Mouse (Mus musculus): ENCODE results near the gene Dock9.

The Dock9 gene

DNA sequence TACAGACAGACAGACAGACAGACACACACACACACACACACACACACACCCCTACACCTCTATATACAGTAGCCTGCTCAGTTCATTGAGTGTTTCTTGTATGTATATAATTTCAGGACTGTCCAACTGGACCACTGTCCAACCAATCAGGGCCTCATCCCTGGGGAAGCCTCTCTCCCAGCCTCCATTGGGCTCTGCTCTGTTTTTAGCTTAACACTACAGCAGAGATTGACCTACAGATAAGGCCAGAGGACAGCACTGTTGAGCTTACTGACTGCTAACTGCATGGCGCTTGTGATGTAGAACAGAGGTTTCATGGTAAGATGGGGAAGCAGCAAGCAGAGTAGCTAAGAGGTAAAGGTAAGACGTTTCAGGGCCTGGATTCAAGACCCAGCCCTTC, 5.7 kb downstream of the Dock9 start:
- no peak for DNase-seq (ENCODE audit: low spot score)

DNA sequence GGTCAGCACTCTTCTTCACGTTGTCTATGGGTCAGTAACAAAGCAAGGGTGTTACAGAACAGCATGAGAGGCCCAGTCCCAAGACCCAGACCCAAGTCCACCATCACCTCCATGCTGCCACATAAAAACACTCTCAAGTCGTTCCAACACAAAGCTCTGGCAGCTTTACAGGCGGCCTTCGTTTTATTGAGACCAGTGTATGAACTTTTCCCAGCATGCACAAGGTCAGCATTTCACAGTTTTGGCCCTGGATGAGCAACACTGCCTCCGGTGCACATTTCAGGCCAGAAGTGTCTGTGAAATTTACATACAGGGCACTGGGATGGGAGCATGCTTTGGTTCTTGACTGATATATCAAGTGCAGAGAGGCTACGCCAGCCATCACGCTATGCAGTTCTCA, 6.5 kb downstream of the Dock9 start:
- DNase-seq (ENCODE audit: low spot score) = no peak

DNA sequence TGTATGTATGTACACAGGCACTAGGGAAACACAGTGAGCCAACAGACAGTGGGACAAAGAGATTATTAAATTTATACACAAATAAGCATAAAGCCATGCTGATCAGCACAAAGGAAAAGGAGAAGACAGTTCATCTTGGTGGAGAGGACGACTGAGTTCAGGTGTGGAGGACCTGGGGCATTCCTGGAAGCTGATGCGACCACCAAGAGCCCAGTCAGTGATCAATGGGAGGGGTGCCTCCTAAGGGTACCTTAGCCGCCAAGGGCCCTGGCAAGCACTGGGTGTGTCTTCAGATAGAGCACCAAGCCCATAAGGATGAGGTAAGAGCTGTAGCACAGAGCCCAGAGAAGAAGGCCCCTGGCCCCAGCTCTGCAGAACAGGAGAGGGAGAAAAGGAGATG, 8.4 kb downstream of the Dock9 start:
- no peak for DNase-seq (ENCODE audit: low spot score)

DNA sequence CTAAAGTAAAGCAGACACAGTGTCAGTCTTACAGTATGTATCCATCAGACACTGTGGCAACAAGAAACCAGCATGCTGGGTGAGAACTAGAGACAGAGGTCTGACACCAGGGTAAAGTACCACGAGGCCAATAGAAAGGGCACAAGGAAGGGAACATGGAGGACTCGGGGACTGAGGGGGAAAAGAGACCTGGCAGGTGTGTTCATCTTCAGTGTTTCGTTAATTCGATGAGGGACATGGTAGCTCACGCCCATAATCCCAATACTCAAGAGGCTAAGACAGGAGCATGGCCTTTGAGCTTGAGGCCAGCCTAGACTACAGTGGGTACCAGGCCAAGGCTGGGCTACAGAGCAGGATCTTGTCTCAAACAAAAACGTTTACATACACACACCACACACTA, 9.2 kb downstream of the Dock9 start:
- no peak for DNase-seq (ENCODE audit: low spot score)

DNA sequence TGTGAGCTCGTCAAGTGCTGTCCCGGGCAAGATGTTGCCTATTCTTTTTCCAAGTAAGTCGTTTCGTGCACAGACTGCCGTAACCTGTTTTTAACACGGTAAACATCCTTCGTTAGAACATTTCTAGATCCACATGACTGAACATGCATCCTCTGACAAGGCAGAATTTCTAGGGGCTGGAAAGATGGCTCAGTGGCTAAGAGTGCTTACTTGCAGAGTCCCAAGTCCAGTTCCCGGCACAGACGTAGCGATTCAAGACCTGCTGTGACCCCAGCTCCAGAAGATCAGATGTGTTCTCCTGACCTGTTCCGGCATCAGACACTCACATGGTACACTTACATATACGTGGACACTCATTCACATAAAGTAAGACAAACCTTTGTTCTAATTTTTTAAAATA, 10.2 kb downstream of the Dock9 start:
- DNase-seq (ENCODE audit: low spot score) = no peak

DNA sequence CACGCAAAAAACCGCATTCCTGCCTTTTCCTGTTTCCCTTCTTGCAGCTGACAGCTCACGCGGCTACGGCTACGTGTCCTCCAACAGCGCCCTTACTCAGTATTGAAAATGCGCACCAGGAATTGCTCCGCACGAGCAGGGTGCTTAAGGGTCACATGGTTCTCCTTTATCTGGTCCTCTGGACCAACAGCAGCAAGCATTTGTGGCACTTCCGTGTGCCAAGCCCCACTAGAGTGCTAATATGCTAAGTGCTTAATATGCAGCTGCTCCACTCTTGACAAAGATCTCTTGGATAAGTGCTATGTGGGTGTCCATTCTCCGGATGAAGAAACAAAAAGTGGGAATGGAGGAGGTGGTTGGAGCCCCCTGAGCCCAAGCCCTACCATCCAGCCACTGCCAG, 10.7 kb downstream of the Dock9 start:
- DNase-seq (ENCODE audit: low spot score) = no peak

DNA sequence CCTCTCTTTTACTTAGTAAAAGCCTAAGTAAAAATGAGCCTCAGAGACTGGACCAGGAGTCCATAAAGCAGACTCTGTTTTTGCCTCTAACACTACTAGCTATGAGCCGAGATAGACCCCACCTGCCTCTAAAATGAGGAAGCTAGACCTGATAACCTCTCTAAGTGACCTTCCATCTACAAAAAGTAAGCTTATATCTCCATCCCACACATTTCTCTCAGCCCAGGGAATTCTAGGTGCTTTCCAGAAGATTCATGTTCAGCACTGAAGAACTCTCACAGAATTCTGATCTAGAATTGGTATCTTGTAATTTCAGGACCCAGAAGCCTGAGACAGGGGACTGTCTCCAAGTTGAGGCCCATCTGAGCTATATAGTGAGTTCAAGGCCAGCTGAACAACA, 12.2 kb downstream of the Dock9 start:
- DNase-seq (ENCODE audit: low spot score) = no peak

DNA sequence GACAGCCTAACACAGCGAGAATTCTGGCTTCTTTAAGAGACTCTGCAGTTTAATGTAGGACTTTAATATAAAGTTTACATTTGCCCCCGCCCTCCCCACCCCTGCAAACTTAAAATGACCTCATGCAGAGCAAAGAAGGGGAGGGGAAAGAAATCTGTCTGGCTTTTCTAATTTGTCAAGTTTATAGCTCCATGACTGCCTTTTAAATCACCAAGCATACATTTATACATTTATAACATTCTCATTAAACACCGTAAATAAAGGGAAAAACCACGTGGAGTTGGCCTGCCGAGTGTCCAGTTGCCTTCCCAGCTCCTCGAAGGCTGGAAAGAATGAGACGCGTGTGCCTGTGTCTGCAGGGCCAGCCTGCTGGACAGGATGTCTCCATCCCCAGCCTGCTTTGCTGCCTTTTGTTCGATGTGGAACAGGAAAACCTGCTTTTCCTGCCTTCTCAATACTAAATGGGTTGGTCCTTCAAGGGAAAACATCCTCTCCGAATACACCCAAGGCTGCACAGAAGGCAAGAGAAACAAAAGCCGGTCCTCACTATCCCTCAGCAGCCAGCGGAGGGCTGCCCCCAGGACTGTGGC, 16.6 kb downstream of the Dock9 start:
- no peak for DNase-seq (ENCODE audit: low spot score)

DNA sequence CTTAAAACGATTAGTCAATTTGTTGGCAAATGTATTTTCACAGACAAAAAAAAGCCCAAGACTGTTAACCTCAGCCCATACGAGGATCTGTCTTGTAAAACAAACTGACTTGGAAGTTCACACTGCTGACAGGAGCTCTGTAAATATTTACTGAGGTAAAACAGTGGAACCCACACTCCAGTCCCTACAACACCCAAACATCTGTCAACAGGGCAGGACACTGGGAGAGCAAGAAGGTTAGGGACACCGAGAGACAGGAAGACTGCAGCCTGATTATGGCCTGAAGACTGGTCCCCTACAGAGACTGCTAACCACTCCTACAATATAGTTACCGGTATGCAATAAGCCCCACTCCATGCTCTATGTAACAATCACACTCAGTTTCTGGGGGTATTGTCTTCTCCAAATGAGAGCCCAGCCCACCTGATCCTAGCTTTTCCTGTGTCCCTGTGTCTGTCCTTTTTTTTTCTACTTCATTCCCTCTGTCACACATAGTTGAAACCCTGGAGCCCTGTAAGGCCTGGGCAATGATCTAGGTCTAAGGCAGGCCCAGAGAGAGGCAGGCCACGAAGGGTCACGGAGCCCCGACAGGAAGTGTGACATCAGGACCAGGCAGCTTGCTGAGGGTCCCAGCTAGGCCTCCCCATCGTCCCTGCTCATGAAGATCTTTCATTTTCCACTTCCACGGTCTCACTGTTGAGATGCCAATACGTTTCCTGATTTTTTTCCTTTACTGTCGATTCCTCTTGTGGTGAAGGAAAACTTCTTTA, 17.3 kb downstream of the Dock9 start:
- no peak for DNase-seq (ENCODE audit: low spot score)

DNA sequence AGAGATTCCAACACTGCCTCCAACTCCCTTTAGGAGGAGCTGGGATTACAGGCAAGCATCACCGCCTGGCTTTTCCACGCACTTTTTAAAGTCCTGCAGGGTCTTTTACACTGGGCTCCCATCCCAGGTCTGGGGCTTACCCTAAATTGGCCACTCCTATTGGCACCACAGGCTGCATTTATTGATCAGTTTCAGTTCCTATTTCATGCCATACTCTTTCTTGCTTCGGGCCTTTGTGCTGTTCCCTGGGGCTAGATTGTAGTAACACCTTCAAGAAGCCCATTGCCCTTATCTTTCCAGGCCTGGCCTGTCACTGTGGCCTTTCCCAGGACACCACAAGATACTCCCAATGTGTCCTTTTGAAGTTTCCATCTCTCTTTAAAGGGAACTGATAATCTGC, 18.0 kb downstream of the Dock9 start:
- DNase-seq (ENCODE audit: low spot score) = no peak

DNA sequence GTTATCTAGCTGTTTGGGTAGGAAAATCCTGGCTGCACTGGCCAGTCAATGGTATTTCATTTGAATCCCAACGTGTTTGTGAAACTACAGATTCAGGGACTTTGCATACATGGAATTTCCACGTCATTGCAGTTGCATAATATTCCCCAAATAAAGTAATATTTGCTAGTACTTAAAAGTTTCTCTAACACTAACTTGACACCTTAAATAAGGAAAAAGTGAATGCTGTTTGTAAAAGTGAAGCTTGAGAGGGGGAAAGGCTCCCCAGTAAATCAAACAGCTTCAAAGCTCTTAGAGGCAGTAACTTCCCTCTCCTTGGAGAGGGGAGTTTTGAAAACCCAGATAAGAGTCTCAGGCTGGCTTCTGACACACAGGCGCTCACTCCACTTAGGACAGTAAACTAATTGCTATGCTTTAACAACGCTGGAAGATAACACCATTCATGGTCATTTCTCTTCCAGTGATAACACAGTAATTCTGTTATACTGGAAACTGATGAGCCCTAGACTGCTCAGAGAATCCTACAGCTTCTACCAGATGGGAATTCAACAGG, 20.3 kb downstream of the Dock9 start:
- no peak for DNase-seq (ENCODE audit: low spot score)

DNA sequence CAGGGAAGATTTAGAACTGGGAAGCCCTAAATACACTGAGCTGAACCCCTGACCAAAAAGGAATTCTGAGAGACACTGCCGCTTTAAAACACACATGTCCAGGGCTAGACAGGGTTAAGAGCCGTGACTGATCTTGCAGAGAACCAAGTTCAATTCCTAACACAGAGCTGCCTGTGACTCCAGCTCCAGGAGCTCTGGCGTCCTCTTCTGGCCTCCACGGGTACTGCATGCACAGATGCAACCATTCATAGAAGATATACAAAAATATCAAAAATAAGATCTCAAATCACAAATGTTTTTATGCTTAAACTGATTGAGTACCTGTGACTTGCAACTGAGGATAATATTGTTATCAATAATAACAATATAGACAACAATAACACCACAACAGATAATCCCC, 20.9 kb downstream of the Dock9 start:
- no peak for DNase-seq (ENCODE audit: low spot score)

DNA sequence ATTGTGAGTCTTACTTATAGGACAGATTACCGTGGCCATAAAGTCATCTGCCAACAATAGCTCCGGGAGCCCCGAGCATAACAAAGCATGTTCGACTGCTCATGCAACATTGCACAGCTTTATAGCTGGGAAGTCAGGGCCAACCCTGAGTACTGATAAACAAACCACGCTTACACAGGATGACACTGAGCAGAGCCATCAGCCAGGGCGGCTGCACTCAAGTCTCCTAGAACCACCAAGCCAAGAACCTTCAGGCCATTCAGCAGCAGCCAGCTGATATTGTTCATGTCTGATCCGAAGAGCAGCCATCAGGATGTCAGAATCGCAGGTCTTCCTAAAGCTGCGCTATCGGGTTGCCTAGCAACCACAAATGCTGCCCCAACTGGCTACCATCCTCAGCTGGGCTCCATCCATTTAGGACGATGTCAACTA, 35.6 kb downstream of the Dock9 start:
- no peak for DNase-seq (ENCODE audit: low spot score)

DNA sequence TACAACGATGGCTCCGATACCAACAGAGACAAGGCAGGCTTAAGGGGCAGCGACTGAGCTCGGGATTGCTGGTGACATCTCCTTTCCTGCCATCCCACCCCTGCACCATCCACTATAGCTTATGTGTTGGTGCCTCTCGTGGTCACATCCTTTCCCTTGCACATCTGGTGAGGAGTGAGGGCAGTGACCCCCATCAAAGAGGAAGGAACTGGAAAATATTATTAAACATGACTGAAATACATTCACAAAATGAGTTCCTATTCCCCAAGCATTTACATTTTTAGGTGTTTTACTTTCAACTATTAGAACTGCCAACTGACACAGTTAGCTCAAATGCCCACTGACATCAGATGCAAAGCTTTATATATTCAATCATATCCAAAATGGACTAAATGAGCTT, 37.2 kb downstream of the Dock9 start:
- no peak for DNase-seq (ENCODE audit: low spot score)

DNA sequence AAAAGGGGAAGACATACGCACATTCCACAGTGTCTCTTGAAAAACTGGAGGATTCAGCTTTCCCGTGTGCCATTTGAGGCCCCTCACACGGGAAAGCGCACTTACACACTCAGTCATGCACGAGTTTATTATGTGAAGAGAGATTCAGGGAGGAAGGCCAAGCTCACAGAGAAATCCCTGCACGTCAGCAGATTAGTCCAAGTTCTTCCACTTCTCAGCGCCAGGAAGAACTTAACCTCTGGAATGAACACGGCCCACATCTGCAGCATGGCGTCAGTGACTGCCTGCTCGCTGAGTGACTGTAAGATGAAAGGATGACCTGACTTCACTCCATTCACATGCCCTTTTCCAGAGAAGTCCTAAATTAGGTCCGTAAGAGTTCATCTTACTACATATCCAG, 43.5 kb downstream of the Dock9 start:
- no peak for DNase-seq (ENCODE audit: low spot score)

DNA sequence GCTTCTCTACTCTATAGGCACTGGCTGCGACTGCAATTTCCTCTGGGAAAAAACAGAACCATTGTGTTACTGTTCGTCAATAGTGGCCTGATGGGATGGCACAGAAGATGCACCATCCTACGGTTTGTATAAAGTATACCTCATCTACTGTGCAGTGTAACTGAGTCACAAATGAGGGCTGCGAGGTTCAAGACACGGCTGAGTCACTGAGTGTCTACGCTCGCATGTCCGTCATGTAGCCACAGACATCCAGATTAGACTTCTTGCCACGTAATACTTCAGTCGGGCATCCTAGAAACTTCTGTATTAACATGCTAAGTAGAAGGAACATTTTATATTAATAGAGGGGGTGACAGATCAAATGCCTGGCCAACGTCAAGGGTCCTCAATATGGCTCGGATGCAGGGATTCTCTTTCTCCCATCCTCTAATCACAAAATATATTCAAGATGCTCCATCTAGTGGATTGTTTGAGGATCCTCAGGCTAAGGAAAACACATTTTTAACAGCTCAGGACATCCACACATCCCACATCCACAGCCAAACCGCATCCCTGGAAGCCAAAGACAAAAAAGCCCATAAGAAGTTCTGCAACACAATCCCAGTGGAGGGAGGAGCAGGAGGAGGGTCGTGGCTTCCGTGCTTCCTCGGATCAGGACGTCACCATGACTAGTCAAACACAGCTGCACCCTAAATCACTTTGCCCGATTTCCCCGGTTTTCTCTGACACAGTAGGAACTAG, 44.8 kb downstream of the Dock9 start:
- DNase-seq (ENCODE audit: low spot score) = no peak

DNA sequence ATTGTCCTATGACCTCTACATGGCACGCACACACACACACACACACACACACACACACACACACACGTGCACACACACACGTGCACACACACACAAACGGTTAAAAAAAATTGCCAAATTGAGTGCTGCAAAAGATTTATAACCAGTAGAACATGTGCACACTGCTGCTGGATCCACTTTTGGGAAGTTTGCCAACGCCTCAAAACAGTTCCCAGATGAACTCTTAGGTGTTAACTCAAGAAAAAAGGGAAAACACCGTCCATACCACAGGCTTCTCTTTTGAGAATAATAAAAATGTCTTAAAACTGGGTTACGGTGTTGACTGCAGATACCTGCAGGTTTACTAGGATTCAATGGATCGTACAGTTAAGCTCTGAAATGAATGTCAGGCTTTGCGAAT, 48.0 kb downstream of the Dock9 start:
- no peak for DNase-seq (ENCODE audit: low spot score)

DNA sequence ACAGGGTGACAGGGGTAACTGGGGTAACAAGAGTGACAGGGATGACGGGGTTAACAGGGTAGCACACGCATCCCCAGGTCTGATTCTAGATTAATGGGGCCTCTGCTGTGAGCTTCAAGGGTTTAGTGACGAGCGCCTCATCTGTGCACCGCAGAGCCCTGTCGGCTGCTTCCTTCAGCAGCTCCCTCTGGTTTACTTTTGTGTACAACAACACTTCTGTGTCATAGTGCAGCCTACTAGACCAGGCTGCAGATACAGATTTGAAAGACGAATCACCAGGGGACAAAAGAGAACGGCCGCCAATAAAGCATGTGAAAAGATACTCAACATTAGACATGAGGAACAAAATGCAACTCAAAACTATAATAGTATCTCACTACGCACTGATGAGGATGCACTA, 48.6 kb downstream of the Dock9 start:
- DNase-seq (ENCODE audit: low spot score) = no peak

DNA sequence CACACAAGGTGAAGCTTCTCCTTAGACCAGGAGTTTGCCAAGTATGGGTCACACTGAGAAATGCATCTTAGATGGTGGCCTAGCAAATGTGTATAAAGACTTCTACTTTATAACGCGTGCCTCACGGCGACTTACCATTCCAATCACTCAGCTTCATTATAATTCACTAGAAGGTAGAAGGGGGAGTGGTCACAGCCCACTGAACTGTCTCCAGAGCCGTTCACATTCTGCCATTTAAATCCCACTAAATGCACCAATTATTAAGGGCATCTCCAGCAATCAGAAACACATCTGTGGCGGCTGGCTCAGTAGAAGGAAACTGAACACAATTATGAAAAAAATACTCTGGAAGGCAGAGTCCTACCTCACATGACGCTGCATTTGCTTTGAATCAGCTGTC, 50.3 kb downstream of the Dock9 start:
- DNase-seq (ENCODE audit: low spot score) = no peak

DNA sequence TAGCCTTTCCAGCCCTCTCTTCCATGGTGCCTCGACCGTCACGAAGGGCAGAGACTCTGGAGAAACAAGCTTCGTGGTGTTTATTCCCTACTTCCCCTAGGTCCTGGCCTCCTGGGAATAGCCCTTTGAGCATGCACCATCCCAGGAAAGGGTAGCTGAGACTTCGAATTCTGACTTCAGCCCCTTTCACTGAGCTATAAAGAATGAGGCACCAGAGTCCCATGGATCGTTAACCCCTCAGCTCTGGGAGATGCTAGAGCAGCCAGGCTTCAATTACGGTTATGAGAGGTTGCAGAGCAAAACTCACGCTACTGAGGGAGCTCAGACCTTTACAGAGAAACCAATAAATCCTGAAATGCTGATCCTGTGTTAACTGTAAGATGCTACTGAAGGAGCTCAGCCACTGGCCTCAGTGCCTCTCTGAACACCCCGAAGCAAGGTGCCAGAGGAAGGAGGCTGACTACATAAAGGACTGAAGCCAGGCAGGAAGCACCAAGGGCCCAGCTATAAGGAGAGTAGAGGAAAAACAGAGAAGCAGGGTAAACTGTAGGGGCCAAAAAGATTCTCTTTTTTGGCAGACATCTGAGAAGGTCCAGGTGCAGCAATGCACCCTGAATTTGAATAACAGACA, 53.7 kb downstream of the Dock9 start:
- no peak for DNase-seq (ENCODE audit: low spot score)

DNA sequence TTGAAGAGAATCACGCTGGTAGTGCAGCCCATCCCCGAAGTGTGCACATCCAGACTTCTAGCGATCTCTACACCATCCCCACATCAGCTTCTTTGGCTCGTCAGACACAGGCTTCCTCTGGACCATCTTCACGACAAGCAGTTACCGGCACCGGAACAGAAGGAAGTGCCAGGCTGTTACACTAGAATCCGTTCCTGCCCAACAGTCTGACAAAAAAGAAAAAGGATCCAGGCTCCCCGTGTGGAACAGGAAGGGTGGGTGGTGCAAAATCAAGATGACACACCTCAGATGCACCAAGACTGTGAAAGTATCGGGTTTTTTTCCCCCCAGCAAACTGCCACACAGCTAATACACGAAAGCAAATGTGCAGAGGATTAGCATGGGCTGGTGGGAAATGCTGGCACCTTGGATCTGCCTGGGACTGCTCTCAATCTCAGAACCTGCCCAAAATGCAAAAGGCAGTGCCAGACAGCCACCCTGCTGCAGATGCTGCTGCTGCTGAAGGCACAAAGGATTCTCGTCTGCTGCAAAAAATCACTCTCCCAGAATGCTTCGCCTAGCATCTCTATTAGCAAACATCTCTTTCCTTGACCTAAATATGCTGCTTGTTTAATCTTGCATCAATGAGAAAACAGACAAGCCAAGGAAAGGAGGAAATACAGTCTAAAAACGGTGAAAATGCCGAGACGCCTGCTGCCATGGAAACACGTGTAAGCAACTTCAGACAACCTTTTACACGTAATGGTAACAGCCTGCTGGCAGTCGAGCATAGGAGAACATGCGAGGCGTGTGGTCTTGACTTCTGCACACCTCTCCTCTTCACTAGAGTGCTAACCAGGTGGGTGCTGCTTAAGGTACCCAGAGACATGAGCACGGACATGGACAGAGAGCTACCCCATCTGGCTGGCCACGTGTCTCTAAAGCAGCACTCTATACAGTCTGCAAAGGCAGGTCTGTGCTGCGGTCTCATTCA, 58.9 kb downstream of the Dock9 start:
- peak; percentile 44 for DNase-seq (ENCODE audit: low spot score)
